Mouse (Mus musculus): ENCODE results near the gene Itpk1.

GRCm38 (mm10) chr12:102631690-102632089, 73.0 kb downstream of the Itpk1 start:
- no peak for TF ChIP-seq POLR2A (IDR thresholded peaks at IDR 0.05; ENCODE audit: insufficient read depth, low read depth, low read length)
- no peak for TF ChIP-seq EP300 (IDR thresholded peaks at IDR 0.05; ENCODE audit: insufficient read depth, low read depth, low read length)
